Mouse (Mus musculus) heart, embryonic 10.5 days (tissue): ENCODE results near the gene Olfr1348. TPM values are rescaled to one million over a fixed set of nuclear protein-coding genes. Genes with fewer than 3 reads are reported as not detected.
"Not testable (repeated sequence)": the region's sequence is repeated elsewhere in the genome, so short reads cannot be mapped to it uniquely, and the experiment has no call there.

Source experiments
- DNase-seq: peaks from one replicate; pipeline ENCODE4 v3.0.0-alpha.2; 2017; ENCODE audit warnings: low spot score
- H3K27ac ChIP-seq: fragments of 300-500 bp; sonication (generic); 2 replicates; pipeline ENCODE4 v1.5.1; 2016; ENCODE audit warnings: mild to moderate bottlenecking
- H3K27me3 ChIP-seq: fragments of 300-500 bp; sonication (generic); 2 replicates; pipeline ENCODE4 v1.6.1; 2016; ENCODE audit warnings: mild to moderate bottlenecking; ENCODE audit not compliant: poor library complexity, insufficient read depth, severe bottlenecking
- H3K36me3 ChIP-seq: fragments of 300-500 bp; sonication (generic); 2 replicates; pipeline ENCODE4 v1.6.1; 2016; ENCODE audit warnings: mild to moderate bottlenecking, moderate library complexity
- H3K4me1 ChIP-seq: fragments of 300-500 bp; sonication (generic); 2 replicates; pipeline ENCODE4 v1.6.1; 2016; ENCODE audit warnings: mild to moderate bottlenecking
- H3K4me3 ChIP-seq: fragments of 300-500 bp; sonication (generic); 2 replicates; pipeline ENCODE4 v1.5.1; 2016; ENCODE audit warnings: mild to moderate bottlenecking, moderate library complexity
- H3K9me3 ChIP-seq: fragments of 300-500 bp; sonication (generic); 2 replicates; pipeline ENCODE4 v1.6.1; 2016; ENCODE audit warnings: mild to moderate bottlenecking, moderate library complexity
- WGBS: fragments of 180-500 bp; shearing (Covaris S2); methylation state at CpG from one replicate; pipeline ENCODE4 v1.1.7; 2016; 5-methylcytosine and 5-hydroxymethylcytosine counted together
- polyA plus RNA-seq: library from polyadenylated mRNA; unstranded; fragments of >200 nt; fragmentation: Nextera tagmentation; extraction: Ambion mirVana; gene quantifications from 2 replicates; pipeline ENCODE4 v1.2.1, GENCODE M21; 2016

The Olfr1348 gene
- not detected in 2 replicates for polyA plus RNA-seq

DNA sequence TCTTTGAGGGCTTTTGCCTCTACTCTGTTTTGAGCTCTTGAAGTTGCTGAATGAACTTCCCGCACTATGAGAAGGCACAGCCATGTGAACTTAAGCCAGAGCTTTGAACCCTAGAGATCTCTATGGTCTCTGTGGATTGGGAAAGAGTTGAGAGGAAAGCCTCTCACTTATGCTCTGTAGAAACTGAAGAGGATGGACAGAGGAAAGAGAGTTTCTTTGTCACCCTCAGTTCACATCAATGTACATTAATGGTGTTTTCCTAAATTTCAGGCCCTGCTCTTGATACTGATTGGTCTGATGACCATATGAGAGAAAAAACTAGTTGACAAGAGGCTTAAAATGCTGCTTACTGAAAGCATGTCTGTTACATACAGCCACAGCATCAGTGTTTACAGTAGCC, at the start of gene Olfr1348:
Gene Olfr1348, minus strand, starts transcription at position 101 of the 400 bp plus-strand sequence.
- DNase-seq, result no peak
- peaks cover 4% of the 10 kb centered on the region; the same call in 1 of the 2 replicates for H3K9me3 ChIP-seq
- H3K4me3 ChIP-seq, result no peak within 1 kb of the TSS
- 92% methylated on average over 1 of the region's 1 CpGs for WGBS
- no peaks in the 10 kb centered on the region for H3K27me3 ChIP-seq
- no peaks in the 10 kb centered on the region for H3K4me1 ChIP-seq
- H3K36me3 ChIP-seq, result no peaks in the 10 kb centered on the region
- no peak within 1 kb of the TSS for H3K27ac ChIP-seq

- Histone ChIP-seq H3K9me3 (peaks cover 13% of the 10 kb centered on the region; the same call in 1 of the 2 replicates), H3K36me3 (no peaks in the 10 kb centered on the region), H3K4me3 (no peak overlapping the region), H3K4me1 (no peaks in the 10 kb centered on the region), H3K27ac (no peak overlapping the region), H3K27me3 (no peaks in the 10 kb centered on the region)
- WGBS, result 64% methylated on average over 5 of the region's 5 CpGs
- no peak for DNase-seq
Measured at GRCm38 (mm10) chr7:6526141-6526540, 17.6 kb upstream of the Olfr1348 start.

DNA sequence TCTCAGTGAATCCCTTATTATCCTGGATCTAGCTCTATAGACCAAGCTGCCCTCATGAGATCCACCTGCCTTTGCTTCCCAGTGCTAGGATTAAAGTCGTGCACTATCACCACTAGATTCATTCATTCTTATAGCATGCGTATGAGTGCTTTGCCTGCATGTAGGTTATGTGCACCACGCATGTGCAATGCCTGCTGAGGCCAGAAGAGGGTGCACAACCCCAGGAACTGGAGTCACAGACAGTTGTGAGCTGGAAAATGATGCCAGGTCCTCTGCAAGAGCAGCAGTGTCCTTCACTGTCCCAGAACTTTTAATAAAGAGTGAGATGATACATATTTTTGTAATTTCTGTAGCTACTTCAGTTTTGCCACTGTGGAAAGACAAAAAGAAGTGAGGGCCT, 16.5 kb upstream of the Olfr1348 start:
- H3K4me1 ChIP-seq, result no peaks in the 10 kb centered on the region
- H3K9me3 ChIP-seq, result peaks cover 13% of the 10 kb centered on the region; the same call in 1 of the 2 replicates
- WGBS, result 52% methylated on average over 3 of the region's 3 CpGs
- H3K36me3 ChIP-seq, result no peaks in the 10 kb centered on the region
- H3K27me3 ChIP-seq, result no peaks in the 10 kb centered on the region
- DNase-seq, result no peak
- no peak overlapping the region for H3K27ac ChIP-seq
- no peak overlapping the region for H3K4me3 ChIP-seq

GRCm38 (mm10) chr7:6522850-6523249, 14.3 kb upstream of the Olfr1348 start, which contains the start of gene Olfr1349:
Gene Olfr1349 (minus strand): TSS chr7:6522950.
- H3K4me1 ChIP-seq, result no peaks in the 10 kb centered on the region
- no peaks in the 10 kb centered on the region for H3K36me3 ChIP-seq
- H3K4me3 ChIP-seq, result no peak within 1 kb of the TSS
- DNase-seq, result no peak
- peaks cover 13% of the 10 kb centered on the region; the same call in 1 of the 2 replicates for H3K9me3 ChIP-seq
- no peak within 1 kb of the TSS for H3K27ac ChIP-seq
- 75% methylated on average over 5 of the region's 5 CpGs for WGBS
- H3K27me3 ChIP-seq, result no peaks in the 10 kb centered on the region

GRCm38 (mm10) chr7:6521666-6522065, 13.1 kb upstream of the Olfr1348 start:
- 30% methylated on average over 1 of the region's 1 CpGs for WGBS
- H3K36me3 ChIP-seq, result no peaks in the 10 kb centered on the region

GRCm38 (mm10) chr7:6499655-6500054, 8.9 kb downstream of the Olfr1348 start, which contains the start of gene Olfr1347:
Gene Olfr1347 (minus strand): TSS chr7:6499755.
- DNase-seq, result no peak
- 50% methylated on average over 1 of the region's 1 CpGs for WGBS
- no peak within 1 kb of the TSS for H3K27ac ChIP-seq
- no peak within 1 kb of the TSS for H3K4me3 ChIP-seq
- no peaks in the 10 kb centered on the region for H3K4me1 ChIP-seq
- H3K36me3 ChIP-seq, result no peaks in the 10 kb centered on the region
- H3K9me3 ChIP-seq, result peaks cover 15% of the 10 kb centered on the region; the same call in 1 of the 2 replicates
- H3K27me3 ChIP-seq, result no peaks in the 10 kb centered on the region

More at GRCm38 (mm10) chr7:6521666-6522065, 13.1 kb upstream of the Olfr1348 start:
- peaks cover 15% of the 10 kb centered on the region for H3K9me3 ChIP-seq
- H3K27me3 ChIP-seq, result no peaks in the 10 kb centered on the region
- H3K4me1 ChIP-seq, result no peaks in the 10 kb centered on the region
- no peak for DNase-seq
- no peak overlapping the region for H3K4me3 ChIP-seq
- H3K27ac ChIP-seq, result no peak overlapping the region

DNA sequence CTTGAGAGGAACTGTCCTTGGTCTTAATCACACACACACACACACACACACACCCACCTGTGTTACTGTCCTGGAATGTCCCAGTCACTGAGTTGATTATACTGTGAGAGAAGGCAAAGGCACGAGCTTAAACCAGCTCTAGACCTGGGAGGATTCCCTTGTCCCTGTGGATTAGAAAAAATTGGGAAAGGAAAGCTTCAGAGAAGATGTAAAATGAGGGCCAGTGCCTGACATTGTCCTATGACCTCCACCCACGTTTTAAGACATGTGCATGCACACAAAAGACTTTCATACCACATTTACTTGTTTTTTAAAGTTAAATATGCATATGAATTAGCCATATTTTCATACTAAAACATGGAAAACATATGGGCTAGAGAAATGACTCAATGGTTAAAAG, 21.7 kb downstream of the Olfr1348 start, which contains the start of gene Olfr5:
Gene Olfr5, minus strand, starts transcription at position 101 of the 400 bp plus-strand sequence.
- no peaks in the 10 kb centered on the region for H3K27me3 ChIP-seq
- no peak within 1 kb of the TSS for H3K4me3 ChIP-seq
- H3K9me3 ChIP-seq, result peaks cover 9% of the 10 kb centered on the region; the same call in 1 of the 2 replicates
- no peak for DNase-seq
- H3K36me3 ChIP-seq, result no peaks in the 10 kb centered on the region
- H3K4me1 ChIP-seq, result no peaks in the 10 kb centered on the region
- H3K27ac ChIP-seq, result no peak within 1 kb of the TSS
- 32% methylated on average over 2 of the region's 2 CpGs for WGBS

DNA sequence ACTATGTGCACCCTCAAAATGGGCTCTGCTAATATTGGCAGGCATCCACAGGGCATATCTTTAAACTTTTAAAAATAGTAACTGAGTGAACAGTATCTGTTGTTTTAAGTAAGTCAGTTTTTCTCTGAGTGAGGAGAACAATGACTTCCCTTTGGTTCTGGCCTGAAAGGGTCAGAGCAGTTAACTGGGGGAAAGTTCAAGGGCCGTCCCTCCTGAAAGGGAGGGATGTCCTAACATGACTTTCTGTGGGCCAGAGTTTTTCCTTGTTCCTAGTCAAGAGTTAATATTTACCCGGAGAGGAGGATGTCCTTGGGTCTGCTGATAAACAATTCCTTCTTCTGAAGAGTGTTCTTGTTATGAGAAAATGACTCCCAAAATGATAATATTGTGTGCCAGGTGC, 30.9 kb downstream of the Olfr1348 start:
- 70% methylated on average over 2 of the region's 2 CpGs for whole genome bisulfite sequencing
- H3K27ac ChIP-seq, H3K4me3 ChIP-seq, DNase-seq, H3K27me3 ChIP-seq, H3K4me1 ChIP-seq, H3K36me3 ChIP-seq: not testable (repeated sequence)
- H3K9me3 ChIP-seq, result peaks cover 17% of the 10 kb centered on the region

DNA sequence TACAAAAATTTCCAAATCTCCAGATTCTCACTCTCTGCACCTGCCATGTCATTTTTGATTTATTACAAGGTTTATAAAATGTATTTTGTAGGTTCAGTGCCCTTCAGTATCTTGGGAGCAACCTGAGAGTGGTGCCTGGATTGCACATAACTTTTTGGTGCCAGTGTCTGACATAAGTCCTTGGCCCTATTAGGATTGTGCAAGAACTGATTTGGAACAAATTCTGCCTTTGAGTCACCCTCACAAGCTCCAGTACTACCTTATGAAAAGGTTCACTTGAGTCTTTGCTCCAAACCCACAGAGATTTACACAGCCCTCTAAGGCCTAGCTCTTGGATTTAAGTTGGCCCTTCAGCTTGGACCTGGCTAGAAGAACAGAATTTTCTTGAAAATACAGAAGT, 41.6 kb downstream of the Olfr1348 start, which contains the start of gene Olfr1346:
Gene Olfr1346, plus strand, starts transcription at position 151 of the 400 bp plus-strand sequence.
- no peaks in the 10 kb centered on the region for H3K4me1 ChIP-seq
- no peaks in the 10 kb centered on the region for H3K27me3 ChIP-seq
- no peak for DNase-seq
- H3K4me3 ChIP-seq, result no peak within 1 kb of the TSS
- no peak within 1 kb of the TSS for H3K27ac ChIP-seq
- H3K36me3 ChIP-seq, result no peaks in the 10 kb centered on the region
- H3K9me3 ChIP-seq, result no peaks in the 10 kb centered on the region

DNA sequence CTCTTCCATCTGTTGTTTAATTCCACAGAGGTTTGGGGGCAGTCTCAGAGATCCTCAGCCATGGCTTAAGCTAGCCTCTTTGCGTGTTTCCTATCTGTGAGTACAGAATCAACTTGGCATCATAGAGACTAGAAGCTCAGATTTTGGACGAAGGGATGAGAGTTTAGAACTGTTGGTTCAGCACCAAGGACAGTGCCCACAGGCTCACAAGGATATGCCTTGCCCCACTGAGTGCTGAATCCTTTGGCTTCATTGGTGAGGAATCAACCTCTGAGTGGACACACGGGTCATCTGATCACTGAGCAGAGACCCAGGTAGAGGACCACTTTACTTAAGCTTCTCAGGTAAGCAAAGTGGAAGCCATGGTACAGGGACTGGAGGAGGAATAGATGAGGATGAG, 52.1 kb downstream of the Olfr1348 start:
- no peak overlapping the region for H3K4me3 ChIP-seq
- no peaks in the 10 kb centered on the region for H3K36me3 ChIP-seq
- no peak for DNase-seq
- H3K4me1 ChIP-seq, result no peaks in the 10 kb centered on the region
- no peaks in the 10 kb centered on the region for H3K27me3 ChIP-seq
- no peak overlapping the region for H3K27ac ChIP-seq
- 44% methylated on average over 3 of the region's 3 CpGs for WGBS
- H3K9me3 ChIP-seq, result peaks cover 21% of the 10 kb centered on the region

GRCm38 (mm10) chr7:6455868-6456267, 52.7 kb downstream of the Olfr1348 start, which contains the start of gene Olfr1336:
Gene Olfr1336 (plus strand): TSS chr7:6456168.
- Histone ChIP-seq H3K27ac (no peak within 1 kb of the TSS), H3K4me1 (no peaks in the 10 kb centered on the region), H3K27me3 (no peaks in the 10 kb centered on the region), H3K36me3 (no peaks in the 10 kb centered on the region), H3K4me3 (no peak within 1 kb of the TSS), H3K9me3 (peaks cover 18% of the 10 kb centered on the region)
- no peak for DNase-seq
